Mouse (Mus musculus) CH12.LX (cell line): ENCODE results near the gene Dnhd1.

Experiments used
- BHLHE40 ChIP-seq: IDR thresholded peaks from 2 replicates; pipeline ENCODE4 v1.6.1; 2011; ENCODE audit warnings: mild to moderate bottlenecking, low read depth, low read length, improper control_type of control experiment
- CTCF ChIP-seq, 2 experiments: IDR thresholded peaks in 1 of 2; conservative IDR thresholded peaks in 1 of 2; 2 replicates each; pipeline ENCODE4 v1.5.1; 2011 to 2012; ENCODE audit warnings: low read depth in 2 of 2, low read length in 2 of 2, improper control_type of control experiment in 1 of 2, inconsistent platforms in 1 of 2, mild to moderate bottlenecking in 1 of 2, moderate library complexity in 1 of 2
- EP300 ChIP-seq: IDR thresholded peaks from 2 replicates; pipeline ENCODE4 v1.6.1; 2011; ENCODE audit warnings: low read length, improper control_type of control experiment
- MAFK ChIP-seq: IDR thresholded peaks from 2 replicates; pipeline ENCODE4 v1.6.1; 2011; ENCODE audit warnings: low read length, improper control_type of control experiment; ENCODE audit not compliant: insufficient replicate concordance
- NELFE ChIP-seq: IDR thresholded peaks from 2 replicates; pipeline ENCODE4 v1.6.1; 2011; ENCODE audit warnings: low read depth, low read length, improper control_type of control experiment
- POLR2A ChIP-seq: IDR thresholded peaks from 2 replicates; pipeline ENCODE4 v1.6.1; 2011; ENCODE audit warnings: low read depth, mild to moderate bottlenecking, improper control_type of control experiment, low read length
- RCOR1 ChIP-seq: conservative IDR thresholded peaks from 2 replicates; pipeline ENCODE4 v1.6.1; 2012; ENCODE audit warnings: low read depth, mild to moderate bottlenecking, inconsistent platforms, low read length, improper control_type of control experiment
- TCF12 ChIP-seq: IDR thresholded peaks from 2 replicates; pipeline ENCODE4 v1.6.1; 2014; ENCODE audit warnings: low read depth, mild to moderate bottlenecking, inconsistent platforms, low read length, improper control_type of control experiment
- ZKSCAN1 ChIP-seq: IDR thresholded peaks from 2 replicates; pipeline ENCODE4 v1.6.1; 2012; ENCODE audit warnings: low read depth, inconsistent platforms, low read length, improper control_type of control experiment, borderline replicate concordance

DNA sequence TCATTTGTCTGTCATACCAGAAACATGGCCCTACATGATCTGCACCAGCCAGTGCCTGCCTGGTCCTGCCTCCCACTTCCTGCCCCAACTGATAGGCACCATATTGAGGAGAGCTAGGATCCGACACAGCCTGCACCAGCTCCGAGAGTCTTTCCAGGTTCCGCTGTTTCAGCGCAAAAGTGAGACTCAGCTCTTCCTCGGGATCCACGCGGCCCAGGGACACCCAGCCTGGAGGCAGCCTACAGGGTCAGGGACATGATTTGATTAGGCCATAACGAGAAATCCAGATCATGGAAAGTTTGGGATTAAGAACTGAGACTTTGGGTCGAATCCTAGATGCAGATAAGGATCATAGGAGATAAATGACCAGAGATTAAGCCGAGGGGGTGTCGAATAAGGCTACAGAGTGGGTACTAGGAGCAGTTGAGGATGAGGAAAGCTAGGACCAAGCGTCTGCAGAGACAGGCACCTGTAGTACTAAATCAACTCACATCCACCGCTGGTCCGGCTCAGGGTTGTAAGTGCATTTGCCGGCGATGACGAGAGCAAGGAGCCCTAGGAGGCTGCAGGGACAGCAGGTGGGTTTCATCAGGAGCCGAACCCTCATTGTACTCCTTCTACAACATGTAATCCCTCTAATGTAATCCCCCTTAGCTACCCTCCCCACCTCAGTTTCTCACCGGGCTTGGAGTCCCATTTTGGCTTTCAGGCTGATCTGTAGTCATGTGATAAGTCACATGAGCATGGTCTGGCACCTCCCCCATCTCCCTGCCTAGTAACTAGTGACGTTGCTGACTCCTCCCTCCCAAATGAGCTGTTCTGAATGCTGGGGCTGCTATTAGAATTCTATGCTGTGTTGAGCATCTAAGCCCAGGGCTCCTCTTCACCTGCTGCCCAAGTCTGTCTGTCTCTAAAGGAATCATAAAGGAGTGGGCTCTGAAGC lies 101.1 kb downstream of the Dnhd1 start, which contains the start of gene Tpp1:
- TF ChIP-seq RCOR1 (no peak), EP300 (no peak), ZKSCAN1 (no peak), CTCF (conservative IDR thresholded peaks at IDR 0.05 in 1 of 2, IDR thresholded peaks at IDR 0.05 in 1 of 2; ENCODE audit: low read depth in 2 of 2, low read length in 2 of 2) (no peak), TCF12 (0 out of 2 replicates have a peak, but pooled peaks have one; percentile 17), MAFK (no peak), POLR2A (peak; percentile 67), NELFE (0 out of 2 replicates have a peak, but pooled peaks have one; percentile 39), BHLHE40 (peak; percentile 92)
